Mouse (Mus musculus): ENCODE data around the gene Crisp1. TPM values are rescaled to one million over a fixed set of nuclear protein-coding genes. Genes with fewer than 3 reads are reported as not detected.
A peak's percentile ranks its signal among the peaks of the same experiment; 100 is the strongest.

The Crisp1 gene
- total and polyA plus RNA-seq, 3 experiments = not detected

GRCm38 (mm10) chr17:40285435-40285834, 33.6 kb downstream of the Crisp1 start:
- Histone ChIP-seq H3K4me3 (ENCODE audit: control insufficient read depth in 1 of 2, insufficient read depth in 1 of 2, low read depth in 2 of 2, low read length in 2 of 2) (no peak overlapping the region), H3K27ac (ENCODE audit: control insufficient read depth, low read depth, low read length) (no peak overlapping the region), H3K9me3 (replicated peaks; ENCODE audit: insufficient read depth, low read length) (no peaks in the 10 kb centered on the region), H3K27me3 (ENCODE audit: control insufficient read depth in 1 of 2, insufficient read depth in 2 of 2, low read length in 2 of 2) (no peaks in the 10 kb centered on the region), H3K9ac (ENCODE audit: control insufficient read depth, low read depth, low read length, poor library complexity, severe bottlenecking) (no peak overlapping the region), H3K79me2 (ENCODE audit: control insufficient read depth, insufficient read depth, low read length, poor library complexity) (no peaks in the 10 kb centered on the region), H3K36me3 (ENCODE audit: control insufficient read depth in 1 of 2, insufficient read depth in 2 of 2, low read length in 2 of 2) (no peaks in the 10 kb centered on the region), H3K4me1 (ENCODE audit: control insufficient read depth in 1 of 2, insufficient read depth in 2 of 2, low read length in 2 of 2) (no peaks in the 10 kb centered on the region)
- DNase-seq (ENCODE audit: low read depth, low spot score) = peak; percentile 42
- TF ChIP-seq ZMIZ1 (IDR thresholded peaks at IDR 0.05; ENCODE audit: low read depth, low read length) = no peak
- peak; percentile 81 for TF ChIP-seq RAD21 (IDR thresholded peaks at IDR 0.05; ENCODE audit: low read depth, low read length)
- TF ChIP-seq KAT2A (conservative IDR thresholded peaks at IDR 0.05; ENCODE audit: low read depth, low read length) = no peak
- peak; percentile 72 for TF ChIP-seq ZC3H11A (IDR thresholded peaks at IDR 0.05; ENCODE audit: low read depth, low read length)
- TF ChIP-seq NELFE (IDR thresholded peaks at IDR 0.05; ENCODE audit: low read depth, low read length) = no peak
- TF ChIP-seq NRF1 (IDR thresholded peaks at IDR 0.05; ENCODE audit: insufficient read depth, low read depth, low read length, poor library complexity, severe bottlenecking) = no peak
- peak; percentile 85 for TF ChIP-seq SMC3 (IDR thresholded peaks at IDR 0.05; ENCODE audit: low read depth, low read length)
- no peak for TF ChIP-seq CHD2 (IDR thresholded peaks at IDR 0.05; ENCODE audit: low read length)
- no peak for TF ChIP-seq POLR2AphosphoS2 (IDR thresholded peaks at IDR 0.05; ENCODE audit: low read length)
- no peak for TF ChIP-seq ZNF384 (IDR thresholded peaks at IDR 0.05; ENCODE audit: low read depth, low read length)
- TF ChIP-seq CTCF (IDR thresholded peaks at IDR 0.05 in 2 of 3, conservative IDR thresholded peaks at IDR 0.05 in 1 of 3; ENCODE audit: control insufficient read depth in 1 of 3, insufficient read depth in 1 of 3, low read depth in 2 of 3, low read length in 3 of 3, poor library complexity in 1 of 3, severe bottlenecking in 1 of 3) = peak in 2 of 3 experiments; percentile 13 to 69; a peak in 3 of 6 replicates
- no peak for TF ChIP-seq MYB (IDR thresholded peaks at IDR 0.05; ENCODE audit: low read depth, low read length)
- TF ChIP-seq EP300 (IDR thresholded peaks at IDR 0.05; ENCODE audit: low read depth in 1 of 2, low read length in 2 of 2) = no peak
- no peak for TF ChIP-seq MYC (IDR thresholded peaks at IDR 0.05; ENCODE audit: low read depth, low read length)
- TF ChIP-seq BHLHE40 (IDR thresholded peaks at IDR 0.05; ENCODE audit: borderline replicate concordance, low read depth, low read length) = no peak
- TF ChIP-seq TAL1 (IDR thresholded peaks at IDR 0.05; ENCODE audit: low read length) = no peak
- TF ChIP-seq POLR2A (IDR thresholded peaks at IDR 0.05; ENCODE audit: control insufficient read depth in 1 of 2, insufficient read depth in 1 of 2, low read depth in 1 of 2, low read length in 2 of 2, poor library complexity in 1 of 2) = no peak
- no peak for TF ChIP-seq ETS1 (IDR thresholded peaks at IDR 0.05; ENCODE audit: low read depth, low read length)
- TF ChIP-seq SIN3A (IDR thresholded peaks at IDR 0.05; ENCODE audit: low read length) = no peak
- TF ChIP-seq POLR2AphosphoS5 (IDR thresholded peaks at IDR 0.05; ENCODE audit: borderline replicate concordance, low read depth, low read length) = no peak
- no peak for TF ChIP-seq ELF1 (IDR thresholded peaks at IDR 0.05; ENCODE audit: low read depth, low read length)
- TF ChIP-seq UBTF (IDR thresholded peaks at IDR 0.05; ENCODE audit: borderline replicate concordance, insufficient read depth, low read depth, low read length) = no peak
- TF ChIP-seq E2F4 (IDR thresholded peaks at IDR 0.05; ENCODE audit: borderline replicate concordance, low read depth, low read length) = no peak
- TF ChIP-seq JUND (IDR thresholded peaks at IDR 0.05; ENCODE audit: low read depth, low read length) = no peak
- TF ChIP-seq MAX (IDR thresholded peaks at IDR 0.05; ENCODE audit: low read length) = no peak
- no peak for TF ChIP-seq RCOR1 (IDR thresholded peaks at IDR 0.05; ENCODE audit: low read depth, low read length)
- no peak for TF ChIP-seq ZKSCAN1 (IDR thresholded peaks at IDR 0.05; ENCODE audit: low read depth, low read length)
- no peak for TF ChIP-seq USF2 (IDR thresholded peaks at IDR 0.05; ENCODE audit: borderline replicate concordance in 1 of 2, insufficient read depth in 1 of 2, low read depth in 1 of 2, low read length in 2 of 2)
- TF ChIP-seq MEF2A (IDR thresholded peaks at IDR 0.05; ENCODE audit: extremely low read depth, insufficient replicate concordance, low read depth, low read length, poor library complexity, severe bottlenecking) = no peak
- no peak for TF ChIP-seq HCFC1 (IDR thresholded peaks at IDR 0.05; ENCODE audit: low read depth, low read length)
- no peak for TF ChIP-seq TBP (IDR thresholded peaks at IDR 0.05; ENCODE audit: low read depth, low read length)
- TF ChIP-seq GABPA (IDR thresholded peaks at IDR 0.05; ENCODE audit: low read depth, low read length) = no peak
- TF ChIP-seq MXI1 (IDR thresholded peaks at IDR 0.05; ENCODE audit: low read depth, low read length) = no peak
- TF ChIP-seq USF1 (IDR thresholded peaks at IDR 0.05; ENCODE audit: low read depth, low read length) = no peak
